Mouse (Mus musculus): ENCODE measurements around the gene Hook2. TPM values are rescaled to one million over a fixed set of nuclear protein-coding genes. Genes with fewer than 3 reads are reported as not detected.

Gene Hook2
- total and polyA plus RNA-seq, 3 experiments: 7.1 to 24.7 (median 9.8) TPM

DNA sequence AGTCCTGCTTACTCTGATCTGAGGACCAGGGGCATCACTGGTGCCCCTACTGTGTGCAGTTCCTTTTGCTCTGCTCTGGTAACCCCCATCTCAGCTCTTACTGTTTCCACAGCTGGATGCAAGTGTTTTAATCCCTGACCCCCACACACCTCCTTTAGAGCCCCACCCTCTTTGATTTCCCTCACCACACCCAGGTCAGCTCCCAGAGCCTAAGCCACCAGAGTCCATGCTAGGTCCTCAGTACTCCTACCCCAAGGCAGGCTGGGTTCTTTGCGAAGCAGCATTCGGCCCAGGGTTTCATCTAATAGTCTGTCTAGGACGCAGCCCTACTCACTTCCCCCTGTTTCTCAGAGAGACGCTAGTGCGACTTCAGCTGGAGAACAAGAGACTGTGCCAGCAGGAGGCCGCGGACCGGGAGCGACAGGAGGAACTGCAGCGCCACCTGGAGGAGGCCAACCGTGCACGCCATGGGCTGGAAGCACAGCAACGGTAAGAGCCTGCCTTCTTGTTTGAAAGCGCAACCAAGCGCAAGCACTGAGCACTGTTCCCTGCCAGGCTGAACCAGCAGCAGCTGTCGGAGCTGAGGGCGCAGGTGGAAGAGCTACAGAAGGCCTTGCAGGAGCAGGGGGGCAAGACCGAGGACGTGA lies 7.4 kb downstream of the Hook2 start (continued):
- TF ChIP-seq NRF1 (IDR thresholded peaks at IDR 0.05; ENCODE audit: low read depth, low read length) (0 out of 2 replicates have a peak, but pooled peaks have one; percentile 36), MXI1 (IDR thresholded peaks at IDR 0.05; ENCODE audit: low read depth, low read length) (no peak), MAFK (IDR thresholded peaks at IDR 0.05; ENCODE audit: insufficient replicate concordance, low read length) (no peak), ETS1 (conservative IDR thresholded peaks at IDR 0.05; ENCODE audit: low read depth, low read length) (no peak), CTCF (conservative IDR thresholded peaks at IDR 0.05 in 1 of 2, IDR thresholded peaks at IDR 0.05 in 1 of 2; ENCODE audit: low read depth in 2 of 2, low read length in 2 of 2) (peak; percentile 27 to 98; a peak in 3 of 4 replicates), USF1 (IDR thresholded peaks at IDR 0.05; ENCODE audit: low read depth, low read length) (no peak), POLR2A (IDR thresholded peaks at IDR 0.05; ENCODE audit: low read depth, low read length) (no peak)

DNA sequence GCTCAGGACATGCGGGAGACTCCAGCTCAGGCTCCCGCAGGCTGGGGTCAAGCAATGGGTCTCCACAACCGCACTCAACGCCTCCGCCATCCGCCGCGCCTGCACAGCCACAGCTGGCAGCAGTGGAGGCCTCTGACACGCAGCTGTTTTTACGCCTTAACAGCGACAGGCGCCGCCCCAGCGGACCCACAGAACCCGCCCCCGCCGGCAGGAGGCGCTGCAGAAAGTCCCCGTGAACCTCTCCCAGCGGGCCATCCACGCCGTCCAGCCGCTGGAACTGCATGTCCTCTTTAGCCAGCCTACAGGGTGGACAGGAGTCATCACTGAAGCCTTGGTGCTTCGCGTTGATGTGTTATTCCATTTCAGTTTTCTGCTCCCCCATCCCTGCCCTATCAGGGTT lies 17.3 kb downstream of the Hook2 start:
- H3K9ac ChIP-seq (ENCODE audit: insufficient read depth, low read depth): no peak overlapping the region

DNA sequence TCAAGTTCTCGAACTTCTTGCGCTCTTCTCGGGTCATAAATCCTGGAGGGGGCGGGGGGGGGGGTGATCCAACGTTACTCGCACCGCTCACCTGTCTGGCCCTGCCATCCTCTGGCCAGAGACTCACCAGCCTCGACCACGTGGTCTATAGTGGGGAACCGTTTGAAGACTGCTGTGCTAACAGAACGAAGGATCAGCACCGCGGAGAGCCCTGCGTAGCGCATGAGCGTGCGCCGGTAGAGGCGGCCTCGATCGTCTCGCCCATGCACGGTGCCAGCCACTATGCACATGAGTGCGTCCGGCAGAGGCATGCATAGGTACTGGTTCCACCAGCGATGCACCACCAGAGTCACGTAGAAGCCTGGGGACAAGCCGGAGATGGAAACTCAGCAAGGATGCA lies 20.8 kb downstream of the Hook2 start:
- no peak for TF ChIP-seq CHD1 (IDR thresholded peaks at IDR 0.05; ENCODE audit: low read depth, low read length)
- no peak for TF ChIP-seq HCFC1 (IDR thresholded peaks at IDR 0.05; ENCODE audit: low read depth, low read length)
- TF ChIP-seq MAFK (IDR thresholded peaks at IDR 0.05; ENCODE audit: insufficient replicate concordance, low read length): no peak
- no peak for TF ChIP-seq POLR2AphosphoS2 (IDR thresholded peaks at IDR 0.05; ENCODE audit: low read depth, low read length)
- TF ChIP-seq NRF1 (IDR thresholded peaks at IDR 0.05; ENCODE audit: low read depth, low read length): no peak
- TF ChIP-seq KAT2A (IDR thresholded peaks at IDR 0.05; ENCODE audit: insufficient replicate concordance, low read length): no peak
- no peak for TF ChIP-seq TBP (conservative IDR thresholded peaks at IDR 0.05; ENCODE audit: low read depth, low read length)
- no peak for TF ChIP-seq ZNF384 (IDR thresholded peaks at IDR 0.05; ENCODE audit: low read depth, low read length)
- no peak for TF ChIP-seq TCF12 (IDR thresholded peaks at IDR 0.05; ENCODE audit: low read depth, low read length)
- TF ChIP-seq POLR2A (IDR thresholded peaks at IDR 0.05; ENCODE audit: low read depth, low read length): no peak
- TF ChIP-seq ZC3H11A (IDR thresholded peaks at IDR 0.05; ENCODE audit: low read depth, low read length): no peak
- no peak for TF ChIP-seq ELF1 (IDR thresholded peaks at IDR 0.05; ENCODE audit: low read depth, low read length)
- no peak for TF ChIP-seq IRF4 (IDR thresholded peaks at IDR 0.05; ENCODE audit: low read depth, low read length)
- TF ChIP-seq SMC3 (IDR thresholded peaks at IDR 0.05; ENCODE audit: low read depth, low read length): no peak
- TF ChIP-seq MYC (IDR thresholded peaks at IDR 0.05; ENCODE audit: low read depth, low read length): no peak
- no peak for TF ChIP-seq MAZ (IDR thresholded peaks at IDR 0.05; ENCODE audit: low read depth, low read length)
- in situ Hi-C loops (cut with MboI; ENCODE audit: low pct_ligation_motif_present, low pct_unique_long_range_greater_than_20kb, low sequenced_read_pairs): no loop called here
- H3K4me2 ChIP-seq (ENCODE audit: insufficient read depth, low read depth, poor library complexity, severe bottlenecking): no peak overlapping the region
- H3K27me3 ChIP-seq (replicated peaks): no peaks in the 10 kb centered on the region
- H3K27ac ChIP-seq (ENCODE audit: insufficient read depth, low read depth): no peak overlapping the region
- no peak for DNase-seq (ENCODE audit: extremely low read depth)
- no peak overlapping the region for H3K9ac ChIP-seq (ENCODE audit: insufficient read depth, low read depth)
- H3K4me1 ChIP-seq (ENCODE audit: control insufficient read depth in 1 of 2, insufficient read depth in 2 of 2): no peaks in the 10 kb centered on the region
- H3K9me3 ChIP-seq (replicated peaks; ENCODE audit: low read length): no peaks in the 10 kb centered on the region
- dilution Hi-C loops (cut with MboI; ENCODE audit: extremely low pct_ligation_motif_present, extremely low pct_unique_long_range_greater_than_20kb, low sequenced_read_pairs): no loop called here
- H3K4me3 ChIP-seq (replicated peaks in 1 of 3; ENCODE audit: low read depth in 2 of 3, low read length in 2 of 3, poor library complexity in 1 of 3): no peak overlapping the region
- H3K79me2 ChIP-seq (replicated peaks; ENCODE audit: control insufficient read depth, extremely low read depth, insufficient read depth, poor library complexity, severe bottlenecking): no peaks in the 10 kb centered on the region
- peaks cover 0 to 5% of the 10 kb centered on the region in 2 experiments for H3K36me3 ChIP-seq (replicated peaks in 1 of 2; ENCODE audit: control insufficient read depth in 1 of 2, insufficient read depth in 1 of 2, low read length in 1 of 2)

More for the DNA sequence above, 17.3 kb downstream of the Hook2 start:
- Histone ChIP-seq H3K4me1 (ENCODE audit: control insufficient read depth in 1 of 2, insufficient read depth in 2 of 2) (no peaks in the 10 kb centered on the region), H3K79me2 (replicated peaks; ENCODE audit: control insufficient read depth, extremely low read depth, insufficient read depth, poor library complexity, severe bottlenecking) (no peaks in the 10 kb centered on the region), H3K4me3 (replicated peaks in 1 of 3; ENCODE audit: low read depth in 2 of 3, low read length in 2 of 3, poor library complexity in 1 of 3) (no peak overlapping the region), H3K4me2 (ENCODE audit: insufficient read depth, low read depth, poor library complexity, severe bottlenecking) (no peak overlapping the region), H3K36me3 (replicated peaks in 1 of 2; ENCODE audit: control insufficient read depth in 1 of 2, insufficient read depth in 1 of 2, low read length in 1 of 2) (peaks cover 3 to 8% of the 10 kb centered on the region in 2 experiments), H3K9me3 (replicated peaks; ENCODE audit: low read length) (no peaks in the 10 kb centered on the region), H3K27me3 (replicated peaks) (no peaks in the 10 kb centered on the region), H3K27ac (ENCODE audit: insufficient read depth, low read depth) (no peak overlapping the region)
- DNase-seq (ENCODE audit: extremely low read depth): no peak
- dilution Hi-C loops (cut with MboI; ENCODE audit: extremely low pct_ligation_motif_present, extremely low pct_unique_long_range_greater_than_20kb, low sequenced_read_pairs) (no loop called here), in situ Hi-C loops (cut with MboI; ENCODE audit: low pct_ligation_motif_present, low pct_unique_long_range_greater_than_20kb, low sequenced_read_pairs) (loop anchor here (5.0 kb wide), 1 partner anchor 35 kb away; no protein-coding TSS in a partner anchor)
- TF ChIP-seq TBP (conservative IDR thresholded peaks at IDR 0.05; ENCODE audit: low read depth, low read length): no peak
- TF ChIP-seq EP300 (IDR thresholded peaks at IDR 0.05; ENCODE audit: low read length): no peak
- TF ChIP-seq NRF1 (IDR thresholded peaks at IDR 0.05; ENCODE audit: low read depth, low read length): no peak
- TF ChIP-seq MAFK (IDR thresholded peaks at IDR 0.05; ENCODE audit: insufficient replicate concordance, low read length): no peak
- no peak for TF ChIP-seq ELF1 (IDR thresholded peaks at IDR 0.05; ENCODE audit: low read depth, low read length)
- TF ChIP-seq HCFC1 (IDR thresholded peaks at IDR 0.05; ENCODE audit: low read depth, low read length): no peak
- no peak for TF ChIP-seq CHD2 (IDR thresholded peaks at IDR 0.05; ENCODE audit: low read length)
- no peak for TF ChIP-seq MAX (IDR thresholded peaks at IDR 0.05; ENCODE audit: low read length)
- TF ChIP-seq RAD21 (IDR thresholded peaks at IDR 0.05; ENCODE audit: low read depth, low read length): no peak
- TF ChIP-seq POLR2A (IDR thresholded peaks at IDR 0.05; ENCODE audit: low read depth, low read length): no peak
- no peak for TF ChIP-seq NELFE (IDR thresholded peaks at IDR 0.05; ENCODE audit: low read depth, low read length)
- TF ChIP-seq E2F4 (IDR thresholded peaks at IDR 0.05; ENCODE audit: insufficient replicate concordance, low read depth, low read length): no peak
- no peak for TF ChIP-seq ETS1 (conservative IDR thresholded peaks at IDR 0.05; ENCODE audit: low read depth, low read length)
- TF ChIP-seq JUN (IDR thresholded peaks at IDR 0.05; ENCODE audit: insufficient read depth, low read depth, low read length): no peak
- no peak for TF ChIP-seq UBTF (IDR thresholded peaks at IDR 0.05; ENCODE audit: low read depth, low read length)
- no peak for TF ChIP-seq ZMIZ1 (IDR thresholded peaks at IDR 0.05; ENCODE audit: low read depth, low read length)
